Mouse (Mus musculus) cortical plate, adult 2 months (tissue): Measurements from ENCODE around the gene Col16a1.

Experiments
- CTCF ChIP-seq: fragments of 200-500 bp; IDR thresholded peaks from 2 replicates; pipeline ENCODE4 v1.5.1; 2011; ENCODE audit warnings: mild to moderate bottlenecking, control low read depth, low read length; ENCODE audit not compliant: insufficient read depth; ENCODE audit errors: extremely low read depth
- POLR2A ChIP-seq: fragments of 200-500 bp; IDR thresholded peaks from 2 replicates; pipeline ENCODE4 v1.6.1; 2011; ENCODE audit warnings: mild to moderate bottlenecking, low read length, control low read depth; ENCODE audit not compliant: insufficient read depth; ENCODE audit errors: extremely low read depth

- TF ChIP-seq POLR2A (no peak), CTCF (no peak)
These were observed 100.8 kb downstream of the Col16a1 start for GRCm38 (mm10) chr4:130148405-130148804.
